Mouse (Mus musculus) cerebellum, postnatal 10 days (tissue): ENCODE results near the gene Insig2.

Experiments
- DNase-seq, 2 experiments: peaks; one replicate each; pipeline ENCODE4 v3.0.0; 2021; ENCODE audit warnings: mixed read lengths in 2 of 2

Gene Insig2

GRCm38 (mm10) chr1:121326591-121327343 lies 5.6 kb downstream of the Insig2 start:
- DNase-seq, result no peak

GRCm38 (mm10) chr1:121323501-121323900 lies 8.9 kb downstream of the Insig2 start:
- no peak for DNase-seq

GRCm38 (mm10) chr1:121314766-121315428 lies 17.5 kb downstream of the Insig2 start:
- DNase-seq, result no peak

- no peak for DNase-seq
Observed at GRCm38 (mm10) chr1:121313181-121313580, 19.2 kb downstream of the Insig2 start.

DNA sequence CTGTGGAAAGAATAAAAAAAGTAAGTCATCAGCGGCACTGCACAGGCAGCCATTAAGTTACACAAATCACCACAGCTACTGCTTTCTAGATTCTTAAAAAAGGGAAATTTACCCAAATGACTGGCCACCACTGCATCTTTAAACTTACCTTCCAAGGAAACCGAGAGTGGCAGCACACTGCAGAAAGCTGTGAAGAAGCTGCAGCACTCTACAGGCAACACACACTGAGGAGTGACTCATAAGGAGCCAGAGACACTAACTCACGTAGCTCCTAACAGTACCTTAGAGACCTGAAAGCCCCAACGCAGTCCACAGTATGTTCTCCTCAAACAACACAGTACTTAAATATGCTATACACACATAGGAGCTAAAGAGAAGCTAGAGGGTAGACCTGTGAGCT lies 20.1 kb downstream of the Insig2 start:
- no peak for DNase-seq

DNA sequence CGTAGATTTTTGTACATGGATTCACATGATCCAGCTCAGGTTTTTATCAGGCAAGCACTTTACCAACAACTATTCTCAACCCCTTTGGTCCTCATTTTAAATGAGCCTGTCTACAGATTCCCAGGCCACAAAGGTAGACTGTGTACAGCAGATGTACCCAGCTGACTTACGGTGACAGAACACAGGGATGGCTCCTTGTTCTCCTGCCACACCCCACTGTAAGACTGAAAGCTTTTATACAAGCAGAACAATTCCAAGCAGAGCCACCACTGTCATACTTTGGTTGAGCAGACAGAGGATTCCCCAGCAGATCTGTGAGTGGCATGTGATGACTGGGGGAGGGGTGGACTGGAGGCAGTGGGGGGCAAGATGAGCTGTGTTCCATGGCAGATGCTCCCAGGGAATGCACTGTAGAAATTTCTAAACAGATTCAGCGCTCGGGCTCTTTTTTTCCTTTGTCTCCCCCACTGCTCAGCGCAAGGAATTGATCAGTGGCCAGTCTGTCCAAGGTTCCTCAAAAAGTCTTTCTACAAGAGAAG lies 35.6 kb downstream of the Insig2 start:
- peak in 1 of 2 experiments; percentile 22 for DNase-seq

GRCm38 (mm10) chr1:121293571-121293970 lies 38.8 kb downstream of the Insig2 start:
- no peak for DNase-seq

GRCm38 (mm10) chr1:121290841-121291240 lies 41.5 kb downstream of the Insig2 start:
- no peak for DNase-seq

- DNase-seq, result peak in 1 of 2 experiments; percentile 18
Observed at GRCm38 (mm10) chr1:121290340-121290739, 42.0 kb downstream of the Insig2 start.

DNA sequence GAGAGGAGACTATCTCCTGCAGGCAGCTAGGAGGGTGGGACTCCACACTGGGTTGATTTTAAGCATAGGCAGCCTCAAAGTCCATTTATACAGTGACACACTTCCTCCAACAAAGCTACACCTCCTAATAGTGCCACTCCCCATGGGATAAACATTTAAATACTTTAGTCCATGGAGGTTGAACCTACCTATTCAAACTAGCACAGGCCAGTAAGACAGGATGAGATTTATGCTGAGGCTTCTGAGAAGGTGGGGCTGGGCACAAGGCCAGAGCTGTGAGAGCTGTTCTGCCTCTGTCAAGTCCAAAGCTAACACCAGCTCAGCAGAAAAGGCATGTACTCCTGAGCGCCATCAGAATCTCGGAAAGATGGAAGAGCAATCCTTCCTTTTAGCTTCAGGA lies 48.2 kb downstream of the Insig2 start:
- DNase-seq, result peak in 1 of 2 experiments; percentile 10

GRCm38 (mm10) chr1:121280501-121280900 lies 51.9 kb downstream of the Insig2 start:
- DNase-seq, result peak in 1 of 2 experiments; percentile 40

- DNase-seq, result no peak
Observed at GRCm38 (mm10) chr1:121278370-121278769, 54.0 kb downstream of the Insig2 start.

DNA sequence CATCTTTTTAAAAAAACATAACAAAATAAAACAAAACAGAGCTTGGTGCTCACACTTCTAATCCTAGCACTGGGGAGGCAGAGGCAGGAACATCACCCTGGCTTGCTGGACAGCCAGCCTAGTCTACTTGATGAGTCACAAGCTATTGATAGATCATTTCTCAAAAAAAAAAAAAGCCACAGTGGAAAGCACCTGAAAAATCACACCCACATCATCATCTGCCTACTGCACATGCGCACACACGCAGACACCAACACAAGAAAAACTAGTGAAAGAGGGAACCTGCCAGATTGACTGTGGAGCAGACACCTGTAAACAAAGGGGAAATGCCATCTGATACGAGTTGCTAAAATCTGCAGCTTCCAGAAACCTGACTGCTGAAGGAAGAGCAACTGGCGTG lies 54.9 kb downstream of the Insig2 start:
- DNase-seq, result no peak

- no peak for DNase-seq
Observed at GRCm38 (mm10) chr1:121275961-121276506, 56.4 kb downstream of the Insig2 start.

- DNase-seq, result no peak
Observed at GRCm38 (mm10) chr1:121260171-121260741, 72.1 kb downstream of the Insig2 start.
